Mouse (Mus musculus) 3T3-L1 (cell line): Measurements from ENCODE around the gene Jade2.

Experiments used
- DNase-seq: peaks from one replicate; pipeline ENCODE4 v3.0.0-alpha.2; 2015; ENCODE audit warnings: low read depth, low spot score

Gene Jade2

GRCm38 (mm10) chr11:51857081-51857671, at the start of gene Jade2:
TSS of gene Jade2 (minus strand) at chr11:51857653.
- peak; percentile 76 for DNase-seq

- DNase-seq = peak; percentile 60
These were observed 46.8 kb upstream of the Jade2 start for GRCm38 (mm10) chr11:51904224-51904623.

DNA sequence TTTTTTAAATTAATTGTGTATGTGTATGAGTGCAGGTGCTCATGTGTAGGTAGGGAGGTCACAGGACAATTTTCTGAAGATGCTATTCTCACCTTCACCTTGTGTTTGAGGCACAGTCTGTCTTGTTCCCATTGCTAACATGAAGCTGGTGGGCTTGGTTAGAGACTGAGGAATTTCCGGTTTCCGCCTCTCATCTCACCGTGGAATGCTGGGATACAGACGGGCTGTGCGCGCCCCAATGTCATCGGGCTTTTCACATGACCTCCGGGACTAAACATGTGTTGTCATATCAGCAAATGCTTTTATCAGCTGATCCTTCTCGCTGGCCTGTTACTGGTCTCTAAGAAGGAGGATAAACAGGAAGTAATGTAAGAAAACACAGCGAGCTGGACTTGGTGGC, 42.2 kb upstream of the Jade2 start:
- DNase-seq = no peak

GRCm38 (mm10) chr11:51898326-51899080, 41.0 kb upstream of the Jade2 start:
- DNase-seq = no peak

- DNase-seq = no peak
These were observed 39.9 kb upstream of the Jade2 start for GRCm38 (mm10) chr11:51897311-51897710.

- peak; percentile 31 for DNase-seq
These were observed 38.6 kb upstream of the Jade2 start for GRCm38 (mm10) chr11:51896012-51896411.

DNA sequence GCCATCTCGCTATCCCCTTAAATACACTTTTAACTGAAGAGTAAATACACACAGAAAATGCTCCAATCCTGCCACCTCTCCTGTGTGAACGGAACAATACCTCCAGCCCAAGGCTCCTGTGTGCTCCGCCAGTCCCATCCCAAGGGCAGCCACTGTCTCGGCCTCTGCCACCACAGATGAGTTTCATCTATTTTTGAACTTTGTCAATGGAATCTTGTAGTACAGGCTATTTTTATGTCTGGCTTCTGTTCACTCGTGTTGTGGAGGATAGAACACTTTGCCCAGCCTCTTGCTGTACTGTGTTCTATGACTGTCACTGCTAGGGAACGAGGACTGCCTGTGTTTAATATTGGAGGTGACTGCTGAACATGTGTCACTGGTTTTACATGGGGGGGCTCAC, 28.2 kb upstream of the Jade2 start:
- no peak for DNase-seq

DNA sequence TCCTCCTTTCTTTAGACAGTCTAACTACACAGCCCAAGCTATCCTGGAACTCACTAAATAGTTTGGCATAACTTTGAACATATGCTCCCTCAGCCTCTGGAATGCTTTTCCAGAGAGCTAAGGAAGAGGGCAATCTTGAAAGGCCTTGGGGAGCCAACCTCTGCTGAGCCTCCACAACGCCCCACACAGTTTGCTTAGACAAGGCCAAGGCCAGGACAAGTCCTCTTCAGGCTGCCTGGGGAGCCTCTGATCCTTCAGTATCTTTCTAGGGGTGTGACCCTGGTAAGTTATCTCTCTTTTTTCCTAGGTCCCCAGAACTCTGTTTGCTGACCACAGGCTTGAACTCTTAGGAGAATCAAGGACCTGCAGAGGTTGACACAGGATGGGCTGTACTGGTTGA, 26.6 kb upstream of the Jade2 start:
- no peak for DNase-seq

- DNase-seq = no peak
These were observed 26.2 kb upstream of the Jade2 start for GRCm38 (mm10) chr11:51883670-51884069.

DNA sequence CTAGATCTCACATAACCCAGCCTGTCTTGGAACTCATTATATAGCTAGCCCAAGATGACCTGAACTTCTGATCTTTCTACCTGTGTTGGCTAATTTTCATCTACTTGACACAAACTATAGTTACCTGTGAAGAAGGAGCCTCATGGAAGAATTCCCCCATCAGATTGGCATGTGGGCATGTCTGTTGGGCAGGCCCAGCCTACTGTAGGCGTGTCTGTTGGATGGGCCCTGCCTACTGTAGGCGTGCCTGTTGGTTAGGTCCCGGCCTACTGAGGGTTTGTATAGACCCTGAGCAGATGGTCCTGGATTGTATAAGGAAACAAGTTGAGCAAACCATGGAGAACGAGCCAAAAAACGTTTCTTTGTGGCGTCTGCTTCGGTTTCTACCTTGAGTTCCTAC, 24.3 kb upstream of the Jade2 start:
- DNase-seq = no peak

GRCm38 (mm10) chr11:51881041-51881730, 23.7 kb upstream of the Jade2 start:
- peak; percentile 83 for DNase-seq

GRCm38 (mm10) chr11:51876943-51877344, 19.5 kb upstream of the Jade2 start:
- DNase-seq = no peak

DNA sequence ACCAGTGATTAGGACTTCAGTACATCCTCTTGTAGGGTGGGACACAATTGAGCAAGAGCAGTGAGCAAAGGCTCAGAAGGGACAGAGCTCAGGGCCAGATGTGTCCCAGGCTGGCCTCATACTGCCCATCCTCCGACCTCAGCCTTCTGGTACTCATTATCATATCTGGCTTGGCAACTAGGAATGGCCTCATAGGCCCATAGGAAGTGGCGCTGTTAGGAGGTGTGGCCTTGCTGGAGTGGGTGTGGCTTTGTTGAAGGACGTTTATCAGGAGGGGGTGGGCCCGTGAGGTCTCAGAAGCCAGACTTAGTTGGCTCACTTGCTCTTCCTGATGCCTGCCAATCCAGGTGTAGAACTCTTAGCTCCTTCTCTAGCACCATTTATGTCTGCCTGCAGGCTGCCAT, 18.3 kb upstream of the Jade2 start:
- DNase-seq = peak; percentile 81

DNA sequence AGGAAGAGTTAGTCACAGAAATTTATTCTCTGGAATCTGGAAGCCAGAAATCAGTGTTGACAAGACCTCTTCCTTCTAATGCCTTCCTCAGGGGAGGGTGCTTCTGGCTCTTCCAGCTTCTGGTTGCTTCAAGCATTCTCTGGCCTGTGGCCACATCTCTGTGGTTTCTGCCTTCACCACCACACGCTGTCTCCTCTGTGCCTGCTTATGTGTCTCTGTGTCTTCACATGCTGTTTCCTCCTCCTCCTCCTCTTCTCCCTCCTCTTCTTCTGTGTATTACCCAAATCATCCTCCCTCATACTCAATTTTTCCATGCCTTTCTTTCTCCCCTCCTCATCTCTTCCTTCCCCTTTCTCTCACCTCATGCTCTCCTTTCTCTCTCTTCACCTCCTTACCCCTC, 17.6 kb upstream of the Jade2 start:
- DNase-seq = peak; percentile 99

- peak; percentile 99 for DNase-seq
These were observed 17.0 kb upstream of the Jade2 start for GRCm38 (mm10) chr11:51874266-51875036.

- no peak for DNase-seq
These were observed 15.7 kb upstream of the Jade2 start for GRCm38 (mm10) chr11:51873141-51873540.

DNA sequence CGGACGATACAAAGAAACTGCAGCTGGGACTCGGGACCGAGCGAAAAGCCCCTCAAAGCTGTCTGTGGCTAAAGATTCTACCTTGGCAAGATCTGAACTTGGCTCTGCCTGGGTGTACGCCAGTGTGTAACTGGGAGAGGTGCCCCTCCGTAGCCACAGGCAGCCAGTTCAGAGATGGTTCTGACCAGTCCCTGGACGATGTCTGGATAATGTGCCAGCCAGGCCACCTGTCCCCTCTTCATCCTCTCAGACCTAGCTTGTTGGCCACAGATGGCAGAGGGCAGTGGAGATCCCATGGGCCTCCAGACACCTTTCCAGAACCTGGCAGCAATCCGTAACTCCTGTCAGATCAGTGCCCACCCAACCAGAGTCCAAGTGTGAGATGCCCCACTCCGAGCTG, 9.8 kb upstream of the Jade2 start:
- no peak for DNase-seq

DNA sequence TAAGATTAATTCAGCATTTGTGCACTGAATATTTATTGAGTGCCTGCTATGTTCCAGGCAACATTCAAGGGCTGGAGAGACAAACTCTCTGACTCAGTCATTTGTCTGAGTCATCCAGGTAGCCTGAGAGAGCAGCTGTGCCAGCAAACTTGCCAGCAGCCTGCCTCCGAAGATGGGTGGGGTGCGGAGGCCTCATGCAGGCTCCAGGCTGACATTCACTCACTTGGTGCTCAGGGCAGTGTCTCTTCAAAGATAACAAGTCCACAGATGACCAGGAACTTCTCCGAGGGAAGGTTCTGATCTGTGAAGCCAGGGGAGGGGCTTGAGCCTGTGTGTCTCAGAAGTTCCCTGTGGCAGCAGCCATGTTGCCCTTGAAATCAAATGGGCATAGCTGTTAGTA, 8.6 kb upstream of the Jade2 start:
- peak; percentile 60 for DNase-seq

DNA sequence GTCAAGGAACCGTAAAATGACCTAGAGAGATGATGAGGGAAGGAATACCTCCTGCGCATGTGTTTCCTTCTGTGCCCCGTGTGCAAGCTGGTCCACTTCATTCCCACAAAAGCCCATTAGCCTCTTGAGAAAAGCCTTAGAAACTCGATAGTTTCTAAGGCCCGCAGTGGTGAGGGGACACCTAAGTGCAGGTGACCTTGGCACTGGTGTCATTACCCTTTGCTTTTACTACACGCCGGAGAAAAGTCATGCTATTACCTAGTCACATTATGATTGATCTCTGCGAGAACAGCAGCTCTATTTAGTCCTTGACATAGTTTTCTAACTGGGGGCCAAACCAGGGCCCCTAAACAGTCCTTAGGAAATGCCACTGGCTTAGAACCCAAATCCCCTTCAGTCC, 3.2 kb upstream of the Jade2 start:
- DNase-seq = no peak

DNA sequence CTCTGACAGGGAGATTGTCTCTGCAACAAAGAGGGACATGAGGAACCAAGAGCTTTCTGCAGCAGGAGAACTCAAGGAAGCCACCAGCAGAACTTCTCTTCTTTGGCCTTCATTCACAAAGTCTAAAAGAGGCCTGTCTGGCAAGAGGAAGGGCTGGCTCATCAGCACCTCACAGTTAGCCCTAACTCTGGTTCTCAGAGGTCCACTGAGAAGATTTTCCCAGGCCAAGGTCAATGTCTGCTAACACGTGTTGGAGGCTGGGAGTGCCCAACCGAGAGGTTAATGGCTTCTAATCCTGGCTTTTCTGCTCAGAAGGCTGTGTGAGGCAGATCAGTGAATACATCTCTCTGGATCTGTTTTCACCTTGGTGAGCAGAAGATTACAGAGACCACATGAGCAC, 2.1 kb upstream of the Jade2 start:
- no peak for DNase-seq

GRCm38 (mm10) chr11:51858528-51859051, 1.1 kb upstream of the Jade2 start:
- DNase-seq = no peak
